In genomic region chr7:90095766-90096372, GRCm38 (mm10) we compare ENCODE assay signal across 12 mouse cellular contexts. TPM values are rescaled to one million over a fixed set of nuclear protein-coding genes. Genes with fewer than 3 reads are reported as not detected.
A peak's percentile ranks its signal among the peaks of the same experiment; 100 is the strongest.
DNase-seq lines count a peak whose midpoint lies in the region; ATAC-seq lines count a peak whose summit lies in the region.
"Had no signal": no experiment of that assay in that cellular context is flagged by ENCODE, and none has a peak within 500 bp of the region (broad histone marks: within the 10 kb centered on the region; RNA-seq: fewer than 3 reads in every experiment).

No protein-coding gene starts in this region.

- ATAC-seq in stomach, embryonic 16.5 days (ENCODE audit: insufficient read depth, low FRiP score), result peak; percentile 78; the same call in 1 of the 2 replicates
- ATAC-seq: liver, embryonic 12.5 days had no signal

- H3K36me3 ChIP-seq in stomach, embryonic 16.5 days (ENCODE audit: control insufficient read depth, insufficient read depth, low read length), result no peaks in the 10 kb centered on the region
- H3K36me3 ChIP-seq: embryonic facial prominence, embryonic 12.5 days; G1E; intestine, embryonic 15.5 days; liver, embryonic 12.5 days had no signal

- no peak overlapping the region for H3K27ac ChIP-seq in stomach, embryonic 16.5 days (ENCODE audit: low read length)
- H3K27ac ChIP-seq: embryonic facial prominence, embryonic 12.5 days; intestine, embryonic 15.5 days; liver, embryonic 12.5 days had no signal

- 47% methylated on average over 6 of the region's 6 CpGs for WGBS in stomach, embryonic 16.5 days

- H3K9ac ChIP-seq in stomach, embryonic 16.5 days (ENCODE audit: low read length), result no peak overlapping the region
- H3K9ac ChIP-seq: embryonic facial prominence, embryonic 12.5 days; intestine, embryonic 15.5 days; liver, embryonic 12.5 days had no signal

- intact Hi-C loops in heart, postnatal 36 days (cut with DNase I), result loop anchor here (2.0 to 5.0 kb wide), 2 partner anchors 27 to 54 kb away; no protein-coding TSS in a partner anchor

- H3K4me2 ChIP-seq in stomach, embryonic 16.5 days (ENCODE audit: low read depth, low read length), result no peak overlapping the region
- H3K4me2 ChIP-seq: embryonic facial prominence, embryonic 12.5 days; intestine, embryonic 15.5 days; liver, embryonic 12.5 days had no signal

- H3K4me3 ChIP-seq in stomach, embryonic 16.5 days (replicated peaks; ENCODE audit: low read length), result no peak overlapping the region
- H3K4me3 ChIP-seq: embryonic facial prominence, embryonic 12.5 days; intestine, embryonic 15.5 days; liver, embryonic 12.5 days had no signal

- H3K9me3 ChIP-seq in stomach, embryonic 16.5 days (replicated peaks; ENCODE audit: control insufficient read depth, low read length), result no peaks in the 10 kb centered on the region
- H3K9me3 ChIP-seq: embryonic facial prominence, embryonic 12.5 days; G1E; intestine, embryonic 15.5 days; liver, embryonic 12.5 days had no signal

- peak; percentile 10 to 11 for DNase-seq in heart, postnatal 36 days
- DNase-seq in heart, adult 11 months, result no peak
- DNase-seq in right cerebral cortex, postnatal 14 days, result peak; percentile 9
- DNase-seq in right cerebral cortex, postnatal 4 days, result no peak
- DNase-seq in lung, adult 18-20 months, result peak; percentile 50 to 58
- no peak for DNase-seq in layer of hippocampus, adult 18-20 months (ENCODE audit: low spot score in 2 of 2)
- DNase-seq: adrenal gland, adult 2 months had no signal

- H3K4me1 ChIP-seq in stomach, embryonic 16.5 days (ENCODE audit: control insufficient read depth, insufficient read depth, low read length), result peaks cover 3% of the 10 kb centered on the region; the same call in 1 of the 2 replicates
- H3K4me1 ChIP-seq: embryonic facial prominence, embryonic 12.5 days; intestine, embryonic 15.5 days had no signal

- H3K27me3 ChIP-seq in stomach, embryonic 16.5 days (ENCODE audit: control insufficient read depth, insufficient read depth, low read length), result no peaks in the 10 kb centered on the region
- H3K27me3 ChIP-seq: embryonic facial prominence, embryonic 12.5 days; intestine, embryonic 15.5 days had no signal

RNA-seq across cellular contexts. Expression of gene Picalm, which starts 34.1 kb away (rescaled TPM):
- total RNA-seq in heart, postnatal 36 days (2021), result 100 to 1,000 TPM; 113 to 122 TPM
- polyA plus RNA-seq in stomach, embryonic 16.5 days (2015; fragmentation: Nextera tagmentation; extraction: Ambion mirVana), result 39.0 and 46.9 TPM in 2 replicates
- total RNA-seq in layer of hippocampus, adult 18-20 months (2021), result 100 to 1,000 TPM; 144 to 155 TPM

Comparison
In these comparisons a context has a peak if more than half of its experiments do, and no peak if none do; other contexts are left out.
1. DNase-seq: peak in heart, postnatal 36 days (2 of 2), right cerebral cortex, postnatal 14 days (single experiment) and lung, adult 18-20 months (2 of 2); none in heart, adult 11 months (single experiment), right cerebral cortex, postnatal 4 days (single experiment) and layer of hippocampus, adult 18-20 months (0 of 2).